15 mouse cellular contexts compared by ENCODE assay signal in the genomic region with DNA sequence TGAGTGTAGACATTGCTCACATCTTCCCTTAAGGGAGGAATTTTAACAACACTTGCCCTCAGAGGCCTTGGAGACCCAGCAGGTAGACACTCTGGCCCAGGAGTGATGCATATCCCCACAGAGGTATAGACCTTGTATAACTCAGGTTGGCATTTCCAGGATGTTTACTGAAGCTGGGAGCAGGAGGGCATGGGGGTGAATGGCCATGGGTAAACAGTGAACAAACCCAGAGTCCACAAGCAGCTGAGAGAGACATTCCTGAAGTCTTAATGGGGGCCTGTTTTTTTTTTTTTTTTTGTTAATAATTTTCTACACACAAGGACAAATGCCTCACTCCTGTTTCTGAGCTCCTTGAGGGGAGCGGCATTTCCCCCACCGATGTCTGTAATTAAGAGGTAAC. TPM values are rescaled to one million over a fixed set of nuclear protein-coding genes. Genes with fewer than 3 reads are reported as not detected.
DNase-seq lines count a peak whose midpoint lies in the region; ATAC-seq and TF ChIP-seq lines count a peak whose summit lies in the region.
"Had no signal": no experiment of that assay in that cellular context is flagged by ENCODE, and none has a peak within 500 bp of the region (broad histone marks: within the 10 kb centered on the region; RNA-seq: fewer than 3 reads in every experiment).

No protein-coding gene starts in this region.

- 0 out of 2 replicates have a peak, but pooled peaks have one; percentile 21 for TF ChIP-seq EP300 in liver, postnatal 0 days (IDR thresholded peaks at IDR 0.05; ENCODE audit: low read depth)

- no peak for DNase-seq in lung, postnatal 14 days
- DNase-seq in kidney, adult 9 months = peak; percentile 83
- peak; percentile 31 for DNase-seq in liver, postnatal 0 days
- DNase-seq in thymus, postnatal 10 days (ENCODE audit: low spot score in 2 of 2) = no peak
- no peak for DNase-seq in right cerebral cortex, adult 2 months (ENCODE audit: low spot score in 2 of 2)
- no peak for DNase-seq in embryo, embryonic 10 days (ENCODE audit: low spot score)
- DNase-seq: cerebellum, adult 9-10 months; gastrocnemius, postnatal 14 days; retina, postnatal 1 day; thymus, postnatal 14 days had no signal

- no peak overlapping the region for H3K27ac ChIP-seq in lung, embryonic 16.5 days (ENCODE audit: low read length)
- H3K27ac ChIP-seq in liver, postnatal 0 days (ENCODE audit: low read depth) = peak overlapping the region; percentile 70
- H3K27ac ChIP-seq: embryonic facial prominence, embryonic 15.5 days; hindbrain, embryonic 10.5 days; midbrain, embryonic 10.5 days; neural tube, embryonic 15.5 days had no signal

- no peaks in the 10 kb centered on the region for H3K36me3 ChIP-seq in lung, embryonic 16.5 days (ENCODE audit: control insufficient read depth, insufficient read depth, low read length)
- no peaks in the 10 kb centered on the region for H3K36me3 ChIP-seq in liver, postnatal 0 days (replicated peaks; ENCODE audit: insufficient read depth, low read length)
- H3K36me3 ChIP-seq: embryonic facial prominence, embryonic 15.5 days; hindbrain, embryonic 10.5 days; midbrain, embryonic 10.5 days; neural tube, embryonic 15.5 days had no signal

- no peak overlapping the region for H3K9ac ChIP-seq in lung, embryonic 16.5 days (ENCODE audit: low read length)
- no peak overlapping the region; the same call in 1 of the 2 replicates for H3K9ac ChIP-seq in liver, postnatal 0 days (replicated peaks)
- H3K9ac ChIP-seq: embryonic facial prominence, embryonic 15.5 days; neural tube, embryonic 15.5 days had no signal

- peak; percentile 36; the same call in 1 of the 2 replicates for ATAC-seq in lung, embryonic 16.5 days (ENCODE audit: low read depth)
- ATAC-seq in liver, postnatal 0 days = peak; percentile 83

- H3K4me3 ChIP-seq in lung, embryonic 16.5 days (ENCODE audit: low read length) = no peak overlapping the region
- H3K4me3 ChIP-seq in liver, postnatal 0 days (ENCODE audit: low read depth, low read length) = no peak overlapping the region
- H3K4me3 ChIP-seq: embryonic facial prominence, embryonic 15.5 days; hindbrain, embryonic 10.5 days; midbrain, embryonic 10.5 days; neural tube, embryonic 15.5 days had no signal

- H3K4me1 ChIP-seq in lung, embryonic 16.5 days (replicated peaks; ENCODE audit: control insufficient read depth, insufficient read depth, low read length) = 0 out of 2 replicates have a peak, but pooled peaks cover 2% of the 10 kb centered on the region
- peaks cover 8% of the 10 kb centered on the region; the same call in 1 of the 2 replicates for H3K4me1 ChIP-seq in liver, postnatal 0 days (ENCODE audit: insufficient read depth)
- H3K4me1 ChIP-seq: embryonic facial prominence, embryonic 15.5 days; hindbrain, embryonic 10.5 days; midbrain, embryonic 10.5 days; neural tube, embryonic 15.5 days had no signal

- no peak for TF ChIP-seq CTCF in liver, postnatal 0 days (IDR thresholded peaks at IDR 0.05; ENCODE audit: low read depth)

- no peaks in the 10 kb centered on the region for H3K27me3 ChIP-seq in lung, embryonic 16.5 days (ENCODE audit: control insufficient read depth, insufficient read depth, low read depth, low read length)
- H3K27me3 ChIP-seq in liver, postnatal 0 days (ENCODE audit: insufficient read depth, low read length) = no peaks in the 10 kb centered on the region

- 69% methylated on average over 2 of the region's 2 CpGs for WGBS in lung, embryonic 16.5 days
- WGBS in liver, postnatal 0 days (ENCODE audit: insufficient replicate concordance) = 50% methylated on average over 2 of the region's 2 CpGs

- 0 out of 2 replicates have a peak, but pooled peaks cover 3% of the 10 kb centered on the region for H3K9me3 ChIP-seq in lung, embryonic 16.5 days (ENCODE audit: control insufficient read depth, low read length)
- H3K9me3 ChIP-seq in liver, postnatal 0 days (ENCODE audit: low read length) = no peaks in the 10 kb centered on the region
- H3K9me3 ChIP-seq: embryonic facial prominence, embryonic 15.5 days; hindbrain, embryonic 10.5 days; midbrain, embryonic 10.5 days; neural tube, embryonic 15.5 days had no signal

- H3K4me2 ChIP-seq in lung, embryonic 16.5 days (ENCODE audit: low read depth, low read length) = no peak overlapping the region
- peak overlapping the region; percentile 55 for H3K4me2 ChIP-seq in liver, postnatal 0 days (ENCODE audit: low read depth, low read length)
- H3K4me2 ChIP-seq: embryonic facial prominence, embryonic 15.5 days; neural tube, embryonic 15.5 days had no signal

RNA-seq across cellular contexts. Expression of a gene that starts 15.4 kb away (rescaled TPM):
- 1.6 and 1.8 TPM in 2 replicates for polyA plus RNA-seq in lung, embryonic 16.5 days (2015; fragmentation: Nextera tagmentation; extraction: Ambion mirVana)
- polyA plus RNA-seq in liver, postnatal 0 days (2015; fragmentation: Nextera tagmentation; extraction: Ambion mirVana) = 0.58 and 0.92 TPM in 2 replicates

Comparison
In these comparisons a context has a peak if more than half of its experiments do, and no peak if none do; other contexts are left out.
1. DNase-seq: peak in kidney, adult 9 months (single experiment) and liver, postnatal 0 days (single experiment); none in lung, postnatal 14 days (single experiment), thymus, postnatal 10 days (0 of 2), right cerebral cortex, adult 2 months (0 of 2) and embryo, embryonic 10 days (single experiment).